Mouse (Mus musculus): ENCODE data around the gene Sncg. TPM values are rescaled to one million over a fixed set of nuclear protein-coding genes. Genes with fewer than 3 reads are reported as not detected.

Sncg gene
- polyA plus RNA-seq, 1 experiment from 2014 or later = 0.34 TPM

- Histone ChIP-seq H3K4me2 (ENCODE audit: low read depth, low read length) (no peak overlapping the region), H3K4me3 (ENCODE audit: low read depth, low read length) (no peak overlapping the region), H3K9ac (replicated peaks) (no peak overlapping the region), H3K4me1 (ENCODE audit: insufficient read depth) (no peaks in the 10 kb centered on the region), H3K27ac (ENCODE audit: low read depth) (no peak overlapping the region), H3K36me3 (replicated peaks; ENCODE audit: insufficient read depth, low read length) (peaks cover 53% of the 10 kb centered on the region), H3K9me3 (ENCODE audit: low read length) (no peaks in the 10 kb centered on the region), H3K27me3 (ENCODE audit: insufficient read depth, low read length) (no peaks in the 10 kb centered on the region)
- ATAC-seq (no peak), DNase-seq (no peak)
- WGBS (ENCODE audit: insufficient replicate concordance) = 68% methylated on average over 4 of the region's 4 CpGs
- TF ChIP-seq CTCF (IDR thresholded peaks at IDR 0.05; ENCODE audit: low read depth) (no peak), EP300 (IDR thresholded peaks at IDR 0.05; ENCODE audit: low read depth) (no peak)
Observed at GRCm38 (mm10) chr14:34341993-34342392, 32.6 kb downstream of the Sncg start.

- no peaks in the 10 kb centered on the region for H3K27me3 ChIP-seq (ENCODE audit: insufficient read depth, low read length)
- H3K9me3 ChIP-seq (ENCODE audit: low read length) = no peaks in the 10 kb centered on the region
- H3K4me2 ChIP-seq (ENCODE audit: low read depth, low read length) = no peak overlapping the region
- no peaks in the 10 kb centered on the region for H3K4me1 ChIP-seq (ENCODE audit: insufficient read depth)
- DNase-seq (no peak), ATAC-seq (no peak)
- 58% methylated on average over 1 of the region's 1 CpGs for WGBS (ENCODE audit: insufficient replicate concordance)
- H3K9ac ChIP-seq (replicated peaks) = no peak overlapping the region
- no peak overlapping the region for H3K27ac ChIP-seq (ENCODE audit: low read depth)
- no peak for TF ChIP-seq EP300 (IDR thresholded peaks at IDR 0.05; ENCODE audit: low read depth)
- no peak for TF ChIP-seq CTCF (IDR thresholded peaks at IDR 0.05; ENCODE audit: low read depth)
- H3K36me3 ChIP-seq (replicated peaks; ENCODE audit: insufficient read depth, low read length) = peaks cover 74% of the 10 kb centered on the region
- H3K4me3 ChIP-seq (ENCODE audit: low read depth, low read length) = no peak overlapping the region
Observed at GRCm38 (mm10) chr14:34339446-34339845, 35.1 kb downstream of the Sncg start.

GRCm38 (mm10) chr14:34332476-34332875 lies 42.1 kb downstream of the Sncg start:
- ATAC-seq = no peak
- H3K9me3 ChIP-seq (ENCODE audit: low read length) = no peaks in the 10 kb centered on the region
- no peak overlapping the region for H3K4me3 ChIP-seq (ENCODE audit: low read depth, low read length)
- no peak for TF ChIP-seq CTCF (IDR thresholded peaks at IDR 0.05; ENCODE audit: low read depth)
- no peak for TF ChIP-seq EP300 (IDR thresholded peaks at IDR 0.05; ENCODE audit: low read depth)
- H3K27me3 ChIP-seq (ENCODE audit: insufficient read depth, low read length) = no peaks in the 10 kb centered on the region
- no peak overlapping the region for H3K9ac ChIP-seq (replicated peaks)
- WGBS (ENCODE audit: insufficient replicate concordance) = 79% methylated on average over 5 of the region's 5 CpGs
- H3K36me3 ChIP-seq (replicated peaks; ENCODE audit: insufficient read depth, low read length) = peaks cover 76% of the 10 kb centered on the region
- DNase-seq = no peak
- no peaks in the 10 kb centered on the region for H3K4me1 ChIP-seq (ENCODE audit: insufficient read depth)
- no peak overlapping the region for H3K4me2 ChIP-seq (ENCODE audit: low read depth, low read length)
- H3K27ac ChIP-seq (ENCODE audit: low read depth) = no peak overlapping the region

- no peak overlapping the region for H3K4me3 ChIP-seq (ENCODE audit: low read depth, low read length)
- H3K4me2 ChIP-seq (ENCODE audit: low read depth, low read length) = no peak overlapping the region
- peaks cover 72% of the 10 kb centered on the region for H3K36me3 ChIP-seq (replicated peaks; ENCODE audit: insufficient read depth, low read length)
- 66% methylated on average over 3 of the region's 3 CpGs for WGBS (ENCODE audit: insufficient replicate concordance)
- DNase-seq (no peak), ATAC-seq (no peak)
- TF ChIP-seq EP300 (IDR thresholded peaks at IDR 0.05; ENCODE audit: low read depth) (no peak), CTCF (IDR thresholded peaks at IDR 0.05; ENCODE audit: low read depth) (no peak)
- H3K27ac ChIP-seq (ENCODE audit: low read depth) = no peak overlapping the region
- no peaks in the 10 kb centered on the region for H3K9me3 ChIP-seq (ENCODE audit: low read length)
- H3K27me3 ChIP-seq (ENCODE audit: insufficient read depth, low read length) = no peaks in the 10 kb centered on the region
- H3K4me1 ChIP-seq (ENCODE audit: insufficient read depth) = no peaks in the 10 kb centered on the region
- H3K9ac ChIP-seq (replicated peaks) = no peak overlapping the region
Observed at GRCm38 (mm10) chr14:34331886-34332285, 42.7 kb downstream of the Sncg start.

GRCm38 (mm10) chr14:34330657-34331158 lies 43.9 kb downstream of the Sncg start:
- Histone ChIP-seq H3K4me1 (ENCODE audit: insufficient read depth) (no peaks in the 10 kb centered on the region), H3K4me3 (ENCODE audit: low read depth, low read length) (no peak overlapping the region), H3K9me3 (ENCODE audit: low read length) (no peaks in the 10 kb centered on the region), H3K27ac (ENCODE audit: low read depth) (no peak overlapping the region), H3K36me3 (replicated peaks; ENCODE audit: insufficient read depth, low read length) (peaks cover 67% of the 10 kb centered on the region), H3K27me3 (ENCODE audit: insufficient read depth, low read length) (no peaks in the 10 kb centered on the region), H3K4me2 (ENCODE audit: low read depth, low read length) (no peak overlapping the region), H3K9ac (replicated peaks) (no peak overlapping the region)
- DNase-seq (no peak), ATAC-seq (no peak)
- 84% methylated on average over 9 of the region's 9 CpGs for WGBS (ENCODE audit: insufficient replicate concordance)
- TF ChIP-seq EP300 (IDR thresholded peaks at IDR 0.05; ENCODE audit: low read depth) (no peak), CTCF (IDR thresholded peaks at IDR 0.05; ENCODE audit: low read depth) (no peak)

GRCm38 (mm10) chr14:34327618-34328017 lies 47.0 kb downstream of the Sncg start:
- Histone ChIP-seq H3K4me3 (ENCODE audit: low read depth, low read length) (no peak overlapping the region), H3K36me3 (replicated peaks; ENCODE audit: insufficient read depth, low read length) (peaks cover 55% of the 10 kb centered on the region), H3K4me2 (ENCODE audit: low read depth, low read length) (no peak overlapping the region), H3K27ac (ENCODE audit: low read depth) (no peak overlapping the region), H3K9me3 (ENCODE audit: low read length) (no peaks in the 10 kb centered on the region), H3K4me1 (ENCODE audit: insufficient read depth) (no peaks in the 10 kb centered on the region), H3K9ac (replicated peaks) (no peak overlapping the region), H3K27me3 (ENCODE audit: insufficient read depth, low read length) (no peaks in the 10 kb centered on the region)
- no peak for ATAC-seq
- DNase-seq = no peak
- TF ChIP-seq CTCF (IDR thresholded peaks at IDR 0.05; ENCODE audit: low read depth) (no peak), EP300 (IDR thresholded peaks at IDR 0.05; ENCODE audit: low read depth) (no peak)
- 18% methylated on average over 1 of the region's 1 CpGs for whole genome bisulfite sequencing (ENCODE audit: insufficient replicate concordance)

GRCm38 (mm10) chr14:34326606-34327005 lies 48.0 kb downstream of the Sncg start:
- Histone ChIP-seq H3K27ac (ENCODE audit: low read depth) (no peak overlapping the region), H3K4me2 (ENCODE audit: low read depth, low read length) (no peak overlapping the region), H3K9me3 (ENCODE audit: low read length) (no peaks in the 10 kb centered on the region), H3K4me1 (ENCODE audit: insufficient read depth) (no peaks in the 10 kb centered on the region), H3K9ac (replicated peaks) (no peak overlapping the region), H3K27me3 (ENCODE audit: insufficient read depth, low read length) (no peaks in the 10 kb centered on the region), H3K36me3 (replicated peaks; ENCODE audit: insufficient read depth, low read length) (peaks cover 47% of the 10 kb centered on the region), H3K4me3 (ENCODE audit: low read depth, low read length) (no peak overlapping the region)
- no peak for ATAC-seq
- TF ChIP-seq EP300 (IDR thresholded peaks at IDR 0.05; ENCODE audit: low read depth) (no peak), CTCF (IDR thresholded peaks at IDR 0.05; ENCODE audit: low read depth) (no peak)
- no peak for DNase-seq
- 61% methylated on average over 3 of the region's 3 CpGs for WGBS (ENCODE audit: insufficient replicate concordance)
